Mouse (Mus musculus) heart, postnatal 0 days (tissue): ENCODE measurements around the gene Mllt10.

Source experiments
- CTCF ChIP-seq: IDR thresholded peaks from 2 replicates; pipeline ENCODE4 v1.5.1; 2016; ENCODE audit warnings: antibody characterized with exemption, control low read depth, low read depth
- EP300 ChIP-seq: IDR thresholded peaks from 2 replicates; pipeline ENCODE4 v1.6.1; 2016; ENCODE audit warnings: antibody characterized with exemption, low read depth

DNA sequence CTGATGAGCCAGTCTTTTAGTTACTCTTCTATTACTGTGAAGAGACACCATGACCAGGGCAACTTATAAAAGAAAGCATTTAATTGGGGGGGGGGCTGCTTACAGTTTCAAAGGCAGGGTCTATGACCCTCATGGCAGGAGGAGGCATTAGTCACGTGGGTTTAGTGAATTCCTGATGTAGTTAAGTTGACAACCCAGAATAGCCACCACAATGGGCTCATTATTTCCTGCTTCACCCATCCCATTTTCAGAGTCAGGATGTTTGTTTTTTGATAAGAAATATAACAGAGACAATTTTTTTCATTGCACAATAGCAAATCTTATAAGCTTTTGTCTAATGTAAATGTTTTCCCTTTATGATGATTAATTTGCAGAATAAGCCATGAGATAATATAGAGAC lies 120.2 kb downstream of the Mllt10 start:
- TF ChIP-seq CTCF (no peak), EP300 (no peak)
